Mouse (Mus musculus): ENCODE results near the gene Sdhaf1. TPM values are rescaled to one million over a fixed set of nuclear protein-coding genes. Genes with fewer than 3 reads are reported as not detected.

Sdhaf1 gene
- 0.45 and 0.47 TPM in 2 replicates for polyA plus RNA-seq (2012)

GRCm38 (mm10) chr7:30323795-30324194, at the start of gene Sdhaf1:
Gene Sdhaf1, minus strand, starts transcription at chr7:30323895.
- H3K4me3 ChIP-seq (replicated peaks) = peak within 1 kb of the TSS; percentile 82
- H3K4me1 ChIP-seq (ENCODE audit: control insufficient read depth) = peaks cover 34% of the 10 kb centered on the region
- H3K9me3 ChIP-seq (ENCODE audit: control insufficient read depth, low read length) = 0 out of 2 replicates have a peak, but pooled peaks cover 3% of the 10 kb centered on the region
- TF ChIP-seq GATA1 (IDR thresholded peaks at IDR 0.05; ENCODE audit: low read length) (no peak), TAL1 (IDR thresholded peaks at IDR 0.05; ENCODE audit: low read length) (no peak)
- H3K36me3 ChIP-seq (ENCODE audit: control insufficient read depth) = no peaks in the 10 kb centered on the region
- H3K27me3 ChIP-seq (ENCODE audit: control insufficient read depth) = peaks cover 3% of the 10 kb centered on the region

- no peak for TF ChIP-seq TAL1 (IDR thresholded peaks at IDR 0.05; ENCODE audit: low read length)
- no peak for TF ChIP-seq GATA1 (IDR thresholded peaks at IDR 0.05; ENCODE audit: low read length)
- no peak overlapping the region for H3K4me3 ChIP-seq (replicated peaks)
- no peaks in the 10 kb centered on the region for H3K9me3 ChIP-seq (ENCODE audit: control insufficient read depth, low read length)
- H3K4me1 ChIP-seq (ENCODE audit: control insufficient read depth) = no peaks in the 10 kb centered on the region
- H3K36me3 ChIP-seq (ENCODE audit: control insufficient read depth) = no peaks in the 10 kb centered on the region
- peaks cover 19% of the 10 kb centered on the region for H3K27me3 ChIP-seq (ENCODE audit: control insufficient read depth)
Measured at GRCm38 (mm10) chr7:30367466-30367865, 43.8 kb upstream of the Sdhaf1 start.

GRCm38 (mm10) chr7:30363344-30363738, 39.6 kb upstream of the Sdhaf1 start:
- no peaks in the 10 kb centered on the region for H3K9me3 ChIP-seq (ENCODE audit: control insufficient read depth, low read length)
- no peak for TF ChIP-seq GATA1 (IDR thresholded peaks at IDR 0.05; ENCODE audit: low read length)
- no peak for TF ChIP-seq TAL1 (IDR thresholded peaks at IDR 0.05; ENCODE audit: low read length)
- H3K27me3 ChIP-seq (ENCODE audit: control insufficient read depth) = peaks cover 30% of the 10 kb centered on the region
- H3K36me3 ChIP-seq (ENCODE audit: control insufficient read depth) = no peaks in the 10 kb centered on the region; the same call in 1 of the 2 replicates
- H3K4me3 ChIP-seq (replicated peaks) = no peak overlapping the region
- H3K4me1 ChIP-seq (ENCODE audit: control insufficient read depth) = no peaks in the 10 kb centered on the region

GRCm38 (mm10) chr7:30362652-30363343, 39.1 kb upstream of the Sdhaf1 start, which contains the start of gene Lrfn3:
Gene Lrfn3, minus strand, starts transcription at chr7:30362772.
- TF ChIP-seq TAL1 (IDR thresholded peaks at IDR 0.05; ENCODE audit: low read length) = no peak
- no peak for TF ChIP-seq GATA1 (IDR thresholded peaks at IDR 0.05; ENCODE audit: low read length)
- H3K9me3 ChIP-seq (ENCODE audit: control insufficient read depth, low read length) = no peaks in the 10 kb centered on the region
- peaks cover 30% of the 10 kb centered on the region for H3K27me3 ChIP-seq (ENCODE audit: control insufficient read depth)
- no peaks in the 10 kb centered on the region for H3K4me1 ChIP-seq (ENCODE audit: control insufficient read depth)
- H3K4me3 ChIP-seq (replicated peaks) = peak within 1 kb of the TSS; percentile 42
- H3K36me3 ChIP-seq (ENCODE audit: control insufficient read depth) = no peaks in the 10 kb centered on the region; the same call in 1 of the 2 replicates

GRCm38 (mm10) chr7:30360028-30360427, 36.3 kb upstream of the Sdhaf1 start:
- Histone ChIP-seq H3K27me3 (ENCODE audit: control insufficient read depth) (peaks cover 30% of the 10 kb centered on the region), H3K9me3 (ENCODE audit: control insufficient read depth, low read length) (no peaks in the 10 kb centered on the region), H3K4me1 (ENCODE audit: control insufficient read depth) (no peaks in the 10 kb centered on the region), H3K4me3 (replicated peaks) (no peak overlapping the region), H3K36me3 (ENCODE audit: control insufficient read depth) (no peaks in the 10 kb centered on the region; the same call in 1 of the 2 replicates)
- TF ChIP-seq TAL1 (IDR thresholded peaks at IDR 0.05; ENCODE audit: low read length) = no peak
- TF ChIP-seq GATA1 (IDR thresholded peaks at IDR 0.05; ENCODE audit: low read length) = no peak

- H3K4me3 ChIP-seq (replicated peaks) = peak overlapping the region; percentile 14
Measured at GRCm38 (mm10) chr7:30359276-30359865, 35.7 kb upstream of the Sdhaf1 start.

GRCm38 (mm10) chr7:30358378-30359186, 34.9 kb upstream of the Sdhaf1 start:
- Histone ChIP-seq H3K9me3 (ENCODE audit: control insufficient read depth, low read length) (no peaks in the 10 kb centered on the region), H3K36me3 (ENCODE audit: control insufficient read depth) (no peaks in the 10 kb centered on the region; the same call in 1 of the 2 replicates), H3K4me1 (ENCODE audit: control insufficient read depth) (no peaks in the 10 kb centered on the region), H3K4me3 (replicated peaks) (no peak overlapping the region), H3K27me3 (ENCODE audit: control insufficient read depth) (peaks cover 18% of the 10 kb centered on the region)
- TF ChIP-seq GATA1 (IDR thresholded peaks at IDR 0.05; ENCODE audit: low read length) = no peak
- TF ChIP-seq TAL1 (IDR thresholded peaks at IDR 0.05; ENCODE audit: low read length) = no peak

More at GRCm38 (mm10) chr7:30359276-30359865, 35.7 kb upstream of the Sdhaf1 start:
- Histone ChIP-seq H3K36me3 (ENCODE audit: control insufficient read depth) (no peaks in the 10 kb centered on the region; the same call in 1 of the 2 replicates), H3K4me1 (ENCODE audit: control insufficient read depth) (no peaks in the 10 kb centered on the region), H3K27me3 (ENCODE audit: control insufficient read depth) (peaks cover 26% of the 10 kb centered on the region), H3K9me3 (ENCODE audit: control insufficient read depth, low read length) (no peaks in the 10 kb centered on the region)
- TF ChIP-seq GATA1 (IDR thresholded peaks at IDR 0.05; ENCODE audit: low read length) (no peak), TAL1 (IDR thresholded peaks at IDR 0.05; ENCODE audit: low read length) (no peak)

GRCm38 (mm10) chr7:30354059-30354458, 30.4 kb upstream of the Sdhaf1 start:
- H3K4me3 ChIP-seq (replicated peaks) = no peak overlapping the region
- H3K36me3 ChIP-seq (ENCODE audit: control insufficient read depth) = no peaks in the 10 kb centered on the region; the same call in 1 of the 2 replicates
- no peaks in the 10 kb centered on the region for H3K9me3 ChIP-seq (ENCODE audit: control insufficient read depth, low read length)
- H3K4me1 ChIP-seq (ENCODE audit: control insufficient read depth) = no peaks in the 10 kb centered on the region
- TF ChIP-seq GATA1 (IDR thresholded peaks at IDR 0.05; ENCODE audit: low read length) (no peak), TAL1 (IDR thresholded peaks at IDR 0.05; ENCODE audit: low read length) (no peak)
- H3K27me3 ChIP-seq (ENCODE audit: control insufficient read depth) = no peaks in the 10 kb centered on the region

Data from erythroblast, embryonic 14.5 days (primary cell).